Mouse (Mus musculus): ENCODE measurements around the gene Exoc6b.

DNA sequence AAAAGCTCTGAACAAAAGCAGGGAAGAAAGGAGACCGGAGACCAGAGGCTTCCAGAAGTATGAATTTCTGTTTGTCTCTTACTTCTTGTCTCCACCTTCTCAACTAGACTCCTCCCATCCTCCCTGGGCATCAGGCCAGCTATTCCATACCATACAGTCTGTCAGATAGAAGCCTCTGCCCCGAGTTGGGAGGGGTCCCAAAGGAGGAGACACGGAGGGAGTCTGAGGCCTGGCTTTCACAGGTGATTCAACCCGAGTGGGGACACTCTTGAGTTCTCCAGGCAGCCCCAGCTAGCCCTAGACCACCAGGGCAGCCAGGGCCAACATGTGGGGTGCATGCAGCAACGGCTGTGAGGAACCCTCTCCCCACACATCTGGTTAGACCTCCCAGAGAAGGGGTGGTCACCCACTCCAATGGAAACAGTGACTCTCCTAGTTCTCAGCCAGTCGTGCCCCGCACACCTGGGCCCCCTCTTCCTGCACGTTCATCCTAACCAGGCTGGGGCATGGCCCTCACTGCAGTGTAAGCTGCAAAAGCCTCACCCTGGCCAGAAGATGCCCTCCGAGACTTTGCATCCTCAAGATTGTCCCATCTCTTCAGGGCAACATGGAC lies 487.4 kb downstream of the Exoc6b start:
- no peak for TF ChIP-seq CTCF (IDR thresholded peaks at IDR 0.05; ENCODE audit: insufficient read depth, low read depth, low read length)
- no peak for TF ChIP-seq POLR2A (IDR thresholded peaks at IDR 0.05; ENCODE audit: insufficient read depth, low read depth, low read length)

Measured in olfactory bulb, adult 2 months (tissue).